22 mouse cellular contexts compared by ENCODE assay signal in the genomic region with DNA sequence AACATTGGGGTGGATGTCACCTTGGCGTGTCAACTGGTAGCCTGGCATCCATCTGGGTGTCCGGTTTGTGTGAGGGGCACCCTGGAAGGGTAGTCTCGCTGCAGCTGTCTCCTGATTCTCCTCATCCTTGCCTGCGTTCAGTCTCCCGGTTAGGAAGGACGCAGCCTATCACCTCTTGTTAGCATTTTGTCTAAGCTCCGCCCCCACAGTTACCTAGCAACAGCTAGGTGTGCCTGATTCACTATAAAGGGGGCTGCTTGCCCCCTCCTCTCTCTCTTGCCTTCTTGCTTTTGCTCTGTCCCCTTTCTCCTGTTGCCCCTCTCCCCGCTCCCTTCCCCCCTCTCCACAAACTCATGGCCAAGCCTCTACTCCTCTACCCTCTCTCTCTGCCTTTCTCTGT. TPM values are rescaled to one million over a fixed set of nuclear protein-coding genes. Genes with fewer than 3 reads are reported as not detected.
DNase-seq lines count a peak whose midpoint lies in the region; ATAC-seq and TF ChIP-seq lines count a peak whose summit lies in the region.
"Had no signal": no experiment of that assay in that cellular context is flagged by ENCODE, and none has a peak within 500 bp of the region (broad histone marks: within the 10 kb centered on the region; RNA-seq: fewer than 3 reads in every experiment).

No protein-coding gene starts in this region.

- no peak overlapping the region for H3K27ac ChIP-seq in forebrain, postnatal 0 days (ENCODE audit: low read depth, low read length)
- H3K27ac ChIP-seq in forebrain, embryonic 11.5 days (ENCODE audit: low read depth, low read length) = no peak overlapping the region
- no peak overlapping the region for H3K27ac ChIP-seq in lung, embryonic 14.5 days (ENCODE audit: low read depth)
- H3K27ac ChIP-seq in lung, postnatal 0 days (ENCODE audit: low read length) = no peak overlapping the region
- H3K27ac ChIP-seq in neural tube, embryonic 15.5 days (replicated peaks) = no peak overlapping the region
- H3K27ac ChIP-seq in midbrain, postnatal 0 days (ENCODE audit: low read depth, low read length) = 0 out of 2 replicates have a peak overlapping the region, but pooled peaks have one; percentile 3
- H3K27ac ChIP-seq: embryonic facial prominence, embryonic 12.5 days; forebrain, embryonic 12.5 days; heart, embryonic 10.5 days; intestine, embryonic 15.5 days had no signal

- ATAC-seq in forebrain, postnatal 0 days = peak; percentile 83; the same call in 1 of the 2 replicates
- ATAC-seq in forebrain, embryonic 11.5 days (replicated peaks; ENCODE audit: low FRiP score) = no peak
- ATAC-seq in lung, embryonic 14.5 days (ENCODE audit: insufficient read depth) = no peak
- no peak for ATAC-seq in lung, postnatal 0 days
- ATAC-seq in neural tube, embryonic 15.5 days (ENCODE audit: low FRiP score) = no peak
- ATAC-seq in midbrain, postnatal 0 days (ENCODE audit: low FRiP score) = peak; percentile 71
- ATAC-seq: intestine, embryonic 15.5 days; Patski had no signal

- H3K4me3 ChIP-seq in forebrain, postnatal 0 days (ENCODE audit: low read depth, low read length) = no peak overlapping the region
- no peak overlapping the region for H3K4me3 ChIP-seq in forebrain, embryonic 11.5 days (ENCODE audit: low read depth, low read length)
- H3K4me3 ChIP-seq in lung, embryonic 14.5 days (ENCODE audit: low read depth, low read length) = no peak overlapping the region
- H3K4me3 ChIP-seq in lung, postnatal 0 days (ENCODE audit: low read depth, low read length) = no peak overlapping the region
- H3K4me3 ChIP-seq in neural tube, embryonic 15.5 days (replicated peaks) = no peak overlapping the region
- H3K4me3 ChIP-seq in midbrain, postnatal 0 days (ENCODE audit: low read depth, low read length) = peak overlapping the region; percentile 6; the same call in 1 of the 2 replicates
- H3K4me3 ChIP-seq: embryonic facial prominence, embryonic 12.5 days; forebrain, embryonic 12.5 days; heart, embryonic 10.5 days; intestine, embryonic 15.5 days had no signal

- WGBS in forebrain, postnatal 0 days = 25% methylated on average over 8 of the region's 8 CpGs
- 15% methylated on average over 8 of the region's 8 CpGs for WGBS in forebrain, embryonic 11.5 days
- WGBS in lung, embryonic 14.5 days = 26% methylated on average over 8 of the region's 8 CpGs
- WGBS in lung, postnatal 0 days = 50% methylated on average over 8 of the region's 8 CpGs
- WGBS in neural tube, embryonic 15.5 days = 30% methylated on average over 8 of the region's 8 CpGs
- 38% methylated on average over 8 of the region's 8 CpGs for WGBS in midbrain, postnatal 0 days

- H3K36me3 ChIP-seq in forebrain, postnatal 0 days (ENCODE audit: insufficient read depth) = no peaks in the 10 kb centered on the region
- H3K36me3 ChIP-seq in forebrain, embryonic 11.5 days (ENCODE audit: control insufficient read depth, insufficient read depth, low read length) = no peaks in the 10 kb centered on the region
- no peaks in the 10 kb centered on the region for H3K36me3 ChIP-seq in lung, embryonic 14.5 days (ENCODE audit: insufficient read depth)
- H3K36me3 ChIP-seq in lung, postnatal 0 days (ENCODE audit: insufficient read depth, low read length) = no peaks in the 10 kb centered on the region
- no peaks in the 10 kb centered on the region for H3K36me3 ChIP-seq in neural tube, embryonic 15.5 days
- no peaks in the 10 kb centered on the region for H3K36me3 ChIP-seq in midbrain, postnatal 0 days (ENCODE audit: insufficient read depth, low read length)
- H3K36me3 ChIP-seq: embryonic facial prominence, embryonic 12.5 days; forebrain, embryonic 12.5 days; heart, embryonic 10.5 days; intestine, embryonic 15.5 days had no signal

- TF ChIP-seq CTCF in forebrain, postnatal 0 days (IDR thresholded peaks at IDR 0.05; ENCODE audit: low read depth) = no peak
- TF ChIP-seq CTCF in lung, embryonic 14.5 days (IDR thresholded peaks at IDR 0.05; ENCODE audit: low read depth) = no peak
- no peak for TF ChIP-seq CTCF in lung, postnatal 0 days (IDR thresholded peaks at IDR 0.05)
- TF ChIP-seq CTCF in midbrain, postnatal 0 days (IDR thresholded peaks at IDR 0.05) = no peak

- no peaks in the 10 kb centered on the region for H3K9me3 ChIP-seq in forebrain, postnatal 0 days (ENCODE audit: low read length)
- H3K9me3 ChIP-seq in forebrain, embryonic 11.5 days (ENCODE audit: control insufficient read depth, low read length) = no peaks in the 10 kb centered on the region
- H3K9me3 ChIP-seq in lung, embryonic 14.5 days (ENCODE audit: low read depth, low read length) = no peaks in the 10 kb centered on the region
- no peaks in the 10 kb centered on the region for H3K9me3 ChIP-seq in lung, postnatal 0 days (ENCODE audit: low read length)
- H3K9me3 ChIP-seq in neural tube, embryonic 15.5 days (replicated peaks) = no peaks in the 10 kb centered on the region
- H3K9me3 ChIP-seq in midbrain, postnatal 0 days (ENCODE audit: low read length) = no peaks in the 10 kb centered on the region
- H3K9me3 ChIP-seq: embryonic facial prominence, embryonic 12.5 days; forebrain, embryonic 12.5 days; heart, embryonic 10.5 days; intestine, embryonic 15.5 days had no signal

- H3K4me1 ChIP-seq in forebrain, postnatal 0 days (ENCODE audit: insufficient read depth) = 0 out of 2 replicates have a peak, but pooled peaks cover 8% of the 10 kb centered on the region
- peaks cover 13% of the 10 kb centered on the region; the same call in 1 of the 2 replicates for H3K4me1 ChIP-seq in forebrain, embryonic 11.5 days (replicated peaks; ENCODE audit: control insufficient read depth, insufficient read depth, low read length)
- H3K4me1 ChIP-seq in lung, embryonic 14.5 days (ENCODE audit: insufficient read depth) = peaks cover 24% of the 10 kb centered on the region
- H3K4me1 ChIP-seq in lung, postnatal 0 days (ENCODE audit: insufficient read depth, low read depth, low read length) = peaks cover 5% of the 10 kb centered on the region; the same call in 1 of the 2 replicates
- peaks cover 37% of the 10 kb centered on the region for H3K4me1 ChIP-seq in neural tube, embryonic 15.5 days
- H3K4me1 ChIP-seq in midbrain, postnatal 0 days (ENCODE audit: insufficient read depth, low read length) = peaks cover 18% of the 10 kb centered on the region

- H3K27me3 ChIP-seq in forebrain, postnatal 0 days (ENCODE audit: insufficient read depth, low read length) = no peaks in the 10 kb centered on the region
- H3K27me3 ChIP-seq in forebrain, embryonic 11.5 days (ENCODE audit: control insufficient read depth, insufficient read depth, low read length) = peaks cover 2% of the 10 kb centered on the region; the same call in 1 of the 2 replicates
- H3K27me3 ChIP-seq in lung, embryonic 14.5 days (ENCODE audit: insufficient read depth, low read length) = no peaks in the 10 kb centered on the region
- H3K27me3 ChIP-seq in lung, postnatal 0 days (replicated peaks; ENCODE audit: insufficient read depth, low read length) = no peaks in the 10 kb centered on the region
- H3K27me3 ChIP-seq in neural tube, embryonic 15.5 days (replicated peaks) = peaks cover 7% of the 10 kb centered on the region
- no peaks in the 10 kb centered on the region for H3K27me3 ChIP-seq in midbrain, postnatal 0 days (ENCODE audit: insufficient read depth, low read length)
- H3K27me3 ChIP-seq: CH12.LX had no signal

- no peak overlapping the region for H3K9ac ChIP-seq in forebrain, postnatal 0 days
- H3K9ac ChIP-seq in forebrain, embryonic 11.5 days (ENCODE audit: low read length) = no peak overlapping the region
- H3K9ac ChIP-seq in lung, embryonic 14.5 days = no peak overlapping the region
- H3K9ac ChIP-seq in lung, postnatal 0 days (replicated peaks; ENCODE audit: low read depth) = no peak overlapping the region
- no peak overlapping the region for H3K9ac ChIP-seq in neural tube, embryonic 15.5 days (replicated peaks)
- H3K9ac ChIP-seq in midbrain, postnatal 0 days (replicated peaks; ENCODE audit: low read length, poor library complexity, severe bottlenecking) = 0 out of 2 replicates have a peak overlapping the region, but pooled peaks have one; percentile 24
- H3K9ac ChIP-seq: embryonic facial prominence, embryonic 12.5 days; forebrain, embryonic 12.5 days; intestine, embryonic 15.5 days had no signal

- peak overlapping the region; percentile 11; the same call in 1 of the 2 replicates for H3K4me2 ChIP-seq in forebrain, postnatal 0 days (ENCODE audit: low read depth)
- no peak overlapping the region for H3K4me2 ChIP-seq in forebrain, embryonic 11.5 days (ENCODE audit: low read depth, low read length, severe bottlenecking)
- H3K4me2 ChIP-seq in lung, embryonic 14.5 days = no peak overlapping the region
- H3K4me2 ChIP-seq in lung, postnatal 0 days (replicated peaks; ENCODE audit: low read depth, low read length) = no peak overlapping the region
- H3K4me2 ChIP-seq in neural tube, embryonic 15.5 days = peak overlapping the region; percentile 2; the same call in 1 of the 2 replicates
- H3K4me2 ChIP-seq in midbrain, postnatal 0 days (ENCODE audit: low read depth, low read length, poor library complexity, severe bottlenecking) = peak overlapping the region; percentile 34
- H3K4me2 ChIP-seq: embryonic facial prominence, embryonic 12.5 days; forebrain, embryonic 12.5 days; intestine, embryonic 15.5 days had no signal

- TF ChIP-seq EP300 in lung, postnatal 0 days (IDR thresholded peaks at IDR 0.05) = no peak

- DNase-seq in forebrain, postnatal 0 days = peak; percentile 64
- DNase-seq in forebrain, embryonic 11.5 days (ENCODE audit: low spot score) = no peak
- peak; percentile 31 for DNase-seq in lung, embryonic 14.5 days
- DNase-seq in lung, postnatal 0 days (ENCODE audit: low spot score) = no peak
- DNase-seq in neural tube, embryonic 10.5 days (ENCODE audit: extremely low spot score, low spot score) = no peak
- DNase-seq in midbrain, postnatal 0 days (ENCODE audit: low spot score) = peak; percentile 63
- DNase-seq: adrenal gland, adult 8-10 months; adrenal gland, postnatal 36 days; cerebellum, adult 2 months; cerebellum, postnatal 10 days; embryo, embryonic 11 days; gastrocnemius, postnatal 36 days; heart, adult 18-20 months; heart, postnatal 10 days; heart, postnatal 4 days had no signal

RNA-seq across cellular contexts. Expression of gene Nfam1, which starts 10.2 kb away (rescaled TPM):
- 0.69 and 2.9 TPM in 2 replicates for total RNA-seq in forebrain, postnatal 0 days (2014; rRNA removed)
- 1.5 and 1.8 TPM in 2 replicates for polyA plus RNA-seq in forebrain, postnatal 0 days (2015; fragmentation: Nextera tagmentation; extraction: Ambion mirVana)
- 1.7 and 2.9 TPM in 2 replicates for polyA plus RNA-seq in forebrain, embryonic 11.5 days (2014; fragmentation: Nextera tagmentation; extraction: Ambion mirVana)
- 3.6 and 3.9 TPM in 2 replicates for polyA plus RNA-seq in lung, embryonic 14.5 days (2014; fragmentation: Nextera tagmentation; extraction: Ambion mirVana)
- 6.3 and 6.5 TPM in 2 replicates for polyA plus RNA-seq in lung, postnatal 0 days (2015; fragmentation: Nextera tagmentation; extraction: Ambion mirVana)
- 1.7 and 2.5 TPM in 2 replicates for polyA plus RNA-seq in neural tube, embryonic 15.5 days (2015; fragmentation: Nextera tagmentation; extraction: Ambion mirVana)
- total RNA-seq in midbrain, postnatal 0 days (2014; rRNA removed) = 3.3 and 4.1 TPM in 2 replicates
- polyA plus RNA-seq in midbrain, postnatal 0 days (2015; fragmentation: Nextera tagmentation; extraction: Ambion mirVana) = 1.9 and 2.6 TPM in 2 replicates
- polyA plus RNA-seq: Patski had no signal

RNA-seq across cellular contexts. Expression of gene Tcf20, which starts 35.3 kb away (rescaled TPM):
- total RNA-seq in forebrain, postnatal 0 days (2014; rRNA removed) = 120 and 150 TPM in 2 replicates
- polyA plus RNA-seq in forebrain, postnatal 0 days (2015; fragmentation: Nextera tagmentation; extraction: Ambion mirVana) = 10.3 and 12.2 TPM in 2 replicates
- polyA plus RNA-seq in forebrain, embryonic 11.5 days (2014; fragmentation: Nextera tagmentation; extraction: Ambion mirVana) = 12.1 and 12.6 TPM in 2 replicates
- polyA plus RNA-seq in lung, embryonic 14.5 days (2014; fragmentation: Nextera tagmentation; extraction: Ambion mirVana) = 9.9 and 10.9 TPM in 2 replicates
- polyA plus RNA-seq in lung, postnatal 0 days (2015; fragmentation: Nextera tagmentation; extraction: Ambion mirVana) = 6.1 and 7.3 TPM in 2 replicates
- polyA plus RNA-seq in neural tube, embryonic 15.5 days (2015; fragmentation: Nextera tagmentation; extraction: Ambion mirVana) = 11.2 and 11.5 TPM in 2 replicates
- 125 and 131 TPM in 2 replicates for total RNA-seq in midbrain, postnatal 0 days (2014; rRNA removed)
- polyA plus RNA-seq in midbrain, postnatal 0 days (2015; fragmentation: Nextera tagmentation; extraction: Ambion mirVana) = 10.6 and 11.8 TPM in 2 replicates

Comparison
In these comparisons a context has a peak if more than half of its experiments do, and no peak if none do; other contexts are left out.
1. ATAC-seq: peak in forebrain, postnatal 0 days (single experiment) and midbrain, postnatal 0 days (single experiment); none in forebrain, embryonic 11.5 days (single experiment), lung, embryonic 14.5 days (single experiment), lung, postnatal 0 days (single experiment) and neural tube, embryonic 15.5 days (single experiment).
2. DNase-seq: peak in forebrain, postnatal 0 days (single experiment), lung, embryonic 14.5 days (single experiment) and midbrain, postnatal 0 days (single experiment); none in forebrain, embryonic 11.5 days (single experiment), lung, postnatal 0 days (single experiment) and neural tube, embryonic 10.5 days (single experiment).
3. H3K4me2 ChIP-seq: peak in forebrain, postnatal 0 days (single experiment), neural tube, embryonic 15.5 days (single experiment) and midbrain, postnatal 0 days (single experiment); none in forebrain, embryonic 11.5 days (single experiment), lung, embryonic 14.5 days (single experiment) and lung, postnatal 0 days (single experiment).